Mouse (Mus musculus) hindbrain, embryonic 10.5 days (tissue): ENCODE data around the gene St5. TPM values are rescaled to one million over a fixed set of nuclear protein-coding genes. Genes with fewer than 3 reads are reported as not detected.

Experiments used
- DNase-seq: peaks from one replicate; pipeline ENCODE4 v3.0.0-alpha.2; 2017; ENCODE audit warnings: low spot score
- H3K27ac ChIP-seq: fragments of 300-500 bp; sonication (generic); 2 replicates; pipeline ENCODE4 v1.5.1; 2016; ENCODE audit warnings: mild to moderate bottlenecking, moderate library complexity
- H3K27me3 ChIP-seq: fragments of 300-500 bp; sonication (generic); 2 replicates; pipeline ENCODE4 v1.6.1; 2016; ENCODE audit warnings: mild to moderate bottlenecking; ENCODE audit not compliant: poor library complexity, insufficient read depth, severe bottlenecking
- H3K36me3 ChIP-seq: fragments of 300-500 bp; sonication (generic); 2 replicates; pipeline ENCODE4 v1.6.1; 2016; ENCODE audit warnings: mild to moderate bottlenecking, moderate library complexity
- H3K4me1 ChIP-seq: fragments of 300-500 bp; sonication (generic); replicated peaks from 2 replicates; pipeline ENCODE4 v1.6.1; 2016; ENCODE audit warnings: mild to moderate bottlenecking
- H3K4me3 ChIP-seq: fragments of 300-500 bp; sonication (generic); 2 replicates; pipeline ENCODE4 v1.5.1; 2016; ENCODE audit warnings: mild to moderate bottlenecking, moderate library complexity
- H3K9me3 ChIP-seq: fragments of 300-500 bp; sonication (generic); 2 replicates; pipeline ENCODE4 v1.6.1; 2016; ENCODE audit warnings: mild to moderate bottlenecking, moderate library complexity
- WGBS: fragments of 180-500 bp; shearing (Covaris S2); methylation state at CpG from one replicate; pipeline ENCODE4 v1.1.7; 2016; 5-methylcytosine and 5-hydroxymethylcytosine counted together
- polyA plus RNA-seq: library from polyadenylated mRNA; unstranded; fragments of >200 nt; fragmentation: Nextera tagmentation; extraction: Ambion mirVana; gene quantifications from 2 replicates; pipeline ENCODE4 v1.2.1, GENCODE M21; 2016

St5 gene
- 43.2 and 44.3 TPM in 2 replicates for polyA plus RNA-seq

GRCm38 (mm10) chr7:109703190-109704015, at the start of gene St5, which contains the start of gene Akip1:
St5 (minus strand) TSS chr7:109703605.
Akip1 (plus strand) TSS chr7:109703690.
- WGBS, result under 1% methylated on average over 61 of the region's 61 CpGs
- peaks cover 13% of the 10 kb centered on the region for H3K36me3 ChIP-seq

GRCm38 (mm10) chr7:109752008-109752925, 48.9 kb upstream of the St5 start, which contains the start of gene Tmem9b:
Tmem9b (minus strand) TSS chr7:109752875.
- Histone ChIP-seq H3K27me3 (no peaks in the 10 kb centered on the region), H3K4me1 (peaks cover 27% of the 10 kb centered on the region), H3K9me3 (no peaks in the 10 kb centered on the region), H3K27ac (peak within 1 kb of the TSS; percentile 94), H3K36me3 (no peaks in the 10 kb centered on the region), H3K4me3 (peak within 1 kb of the TSS; percentile 94)
- peak; percentile 85 for DNase-seq
- WGBS, result under 1% methylated on average over 74 of the region's 74 CpGs

More at GRCm38 (mm10) chr7:109703190-109704015, at the start of gene St5, which contains the start of gene Akip1:
- Histone ChIP-seq H3K4me3 (peak within 1 kb of the TSS; percentile 75), H3K27me3 (peaks cover 11% of the 10 kb centered on the region), H3K4me1 (peaks cover 28% of the 10 kb centered on the region), H3K27ac (peak within 1 kb of the TSS; percentile 93), H3K9me3 (no peaks in the 10 kb centered on the region)
- peak; percentile 98 for DNase-seq

GRCm38 (mm10) chr7:109751427-109752007, 48.1 kb upstream of the St5 start:
- Histone ChIP-seq H3K36me3 (0 out of 2 replicates have a peak, but pooled peaks cover 1% of the 10 kb centered on the region), H3K27ac (peak overlapping the region; percentile 94), H3K4me3 (peak overlapping the region; percentile 94), H3K27me3 (no peaks in the 10 kb centered on the region), H3K4me1 (peaks cover 27% of the 10 kb centered on the region), H3K9me3 (no peaks in the 10 kb centered on the region)
- no peak for DNase-seq
- WGBS, result 5% methylated on average over 13 of the region's 13 CpGs

- DNase-seq, result no peak
- Histone ChIP-seq H3K36me3 (peaks cover 34% of the 10 kb centered on the region), H3K27ac (no peak overlapping the region), H3K9me3 (no peaks in the 10 kb centered on the region), H3K4me3 (no peak overlapping the region), H3K27me3 (no peaks in the 10 kb centered on the region), H3K4me1 (peaks cover 16% of the 10 kb centered on the region)
- WGBS, result 62% methylated on average over 1 of the region's 1 CpGs
Observed at GRCm38 (mm10) chr7:109747747-109748146, 44.3 kb upstream of the St5 start.

GRCm38 (mm10) chr7:109741703-109742102, 38.3 kb upstream of the St5 start:
- DNase-seq, result no peak
- Histone ChIP-seq H3K27me3 (no peaks in the 10 kb centered on the region), H3K4me3 (no peak overlapping the region), H3K9me3 (no peaks in the 10 kb centered on the region), H3K4me1 (no peaks in the 10 kb centered on the region), H3K36me3 (peaks cover 65% of the 10 kb centered on the region), H3K27ac (no peak overlapping the region)
- 90% methylated on average over 4 of the region's 4 CpGs for WGBS

- H3K27me3 ChIP-seq, result no peaks in the 10 kb centered on the region
- H3K4me3 ChIP-seq, result no peak overlapping the region
- peaks cover 65% of the 10 kb centered on the region for H3K36me3 ChIP-seq
- no peak overlapping the region for H3K27ac ChIP-seq
- H3K9me3 ChIP-seq, result no peaks in the 10 kb centered on the region
- H3K4me1 ChIP-seq, result no peaks in the 10 kb centered on the region
- 80% methylated on average over 1 of the region's 1 CpGs for WGBS
- DNase-seq, result no peak
Observed at GRCm38 (mm10) chr7:109741060-109741459, 37.7 kb upstream of the St5 start.

GRCm38 (mm10) chr7:109739822-109740370, 36.5 kb upstream of the St5 start:
- H3K27me3 ChIP-seq, result no peaks in the 10 kb centered on the region
- 87% methylated on average over 5 of the region's 5 CpGs for WGBS
- H3K36me3 ChIP-seq, result peaks cover 68% of the 10 kb centered on the region
- no peak overlapping the region for H3K27ac ChIP-seq
- no peaks in the 10 kb centered on the region for H3K4me1 ChIP-seq
- DNase-seq, result no peak
- H3K4me3 ChIP-seq, result no peak overlapping the region
- no peaks in the 10 kb centered on the region for H3K9me3 ChIP-seq

- H3K4me3 ChIP-seq, result no peak overlapping the region
- peaks cover 3% of the 10 kb centered on the region; the same call in 1 of the 2 replicates for H3K4me1 ChIP-seq
- H3K27me3 ChIP-seq, result no peaks in the 10 kb centered on the region
- DNase-seq, result no peak
- H3K27ac ChIP-seq, result no peak overlapping the region
- WGBS, result 90% methylated on average over 4 of the region's 4 CpGs
- peaks cover 27% of the 10 kb centered on the region for H3K36me3 ChIP-seq
- H3K9me3 ChIP-seq, result no peaks in the 10 kb centered on the region
Observed at GRCm38 (mm10) chr7:109734806-109735205, 31.4 kb upstream of the St5 start.

- no peak within 1 kb of the TSS for H3K27ac ChIP-seq
- no peak within 1 kb of the TSS for H3K4me3 ChIP-seq
- no peaks in the 10 kb centered on the region for H3K27me3 ChIP-seq
- no peak for DNase-seq
- H3K36me3 ChIP-seq, result peaks cover 16% of the 10 kb centered on the region
- peaks cover 3% of the 10 kb centered on the region; the same call in 1 of the 2 replicates for H3K4me1 ChIP-seq
- 92% methylated on average over 5 of the region's 5 CpGs for whole genome bisulfite sequencing
- H3K9me3 ChIP-seq, result no peaks in the 10 kb centered on the region
Observed at GRCm38 (mm10) chr7:109731626-109732025, 28.2 kb upstream of the St5 start, which contains the start of gene Ascl3. Ascl3 (minus strand) TSS chr7:109731726.

- no peak within 1 kb of the TSS for H3K27ac ChIP-seq
- H3K27me3 ChIP-seq, result no peaks in the 10 kb centered on the region
- peaks cover 5% of the 10 kb centered on the region; the same call in 1 of the 2 replicates for H3K9me3 ChIP-seq
- DNase-seq, result no peak
- no peaks in the 10 kb centered on the region for H3K36me3 ChIP-seq
- H3K4me3 ChIP-seq, result no peak within 1 kb of the TSS
- H3K4me1 ChIP-seq, result no peaks in the 10 kb centered on the region
- 91% methylated on average over 5 of the region's 5 CpGs for WGBS
Observed at GRCm38 (mm10) chr7:109723697-109724096, 20.3 kb upstream of the St5 start, which contains the start of gene BC051019. BC051019 (minus strand) TSS chr7:109723850.

GRCm38 (mm10) chr7:109723114-109723513, 19.7 kb upstream of the St5 start:
- no peaks in the 10 kb centered on the region for H3K4me1 ChIP-seq
- H3K27ac ChIP-seq, result no peak overlapping the region
- no peak for DNase-seq
- H3K9me3 ChIP-seq, result peaks cover 5% of the 10 kb centered on the region; the same call in 1 of the 2 replicates
- H3K36me3 ChIP-seq, result no peaks in the 10 kb centered on the region
- no peaks in the 10 kb centered on the region for H3K27me3 ChIP-seq
- no peak overlapping the region for H3K4me3 ChIP-seq
- 94% methylated on average over 8 of the region's 8 CpGs for WGBS

GRCm38 (mm10) chr7:109722618-109723017, 19.2 kb upstream of the St5 start:
- no peak overlapping the region for H3K4me3 ChIP-seq
- H3K27ac ChIP-seq, result no peak overlapping the region
- H3K9me3 ChIP-seq, result peaks cover 5% of the 10 kb centered on the region; the same call in 1 of the 2 replicates
- no peaks in the 10 kb centered on the region for H3K4me1 ChIP-seq
- 94% methylated on average over 2 of the region's 2 CpGs for WGBS
- no peaks in the 10 kb centered on the region for H3K36me3 ChIP-seq
- H3K27me3 ChIP-seq, result no peaks in the 10 kb centered on the region
- DNase-seq, result no peak
